Mouse (Mus musculus): ENCODE data around the gene 1810055G02Rik.

Gene 1810055G02Rik

DNA sequence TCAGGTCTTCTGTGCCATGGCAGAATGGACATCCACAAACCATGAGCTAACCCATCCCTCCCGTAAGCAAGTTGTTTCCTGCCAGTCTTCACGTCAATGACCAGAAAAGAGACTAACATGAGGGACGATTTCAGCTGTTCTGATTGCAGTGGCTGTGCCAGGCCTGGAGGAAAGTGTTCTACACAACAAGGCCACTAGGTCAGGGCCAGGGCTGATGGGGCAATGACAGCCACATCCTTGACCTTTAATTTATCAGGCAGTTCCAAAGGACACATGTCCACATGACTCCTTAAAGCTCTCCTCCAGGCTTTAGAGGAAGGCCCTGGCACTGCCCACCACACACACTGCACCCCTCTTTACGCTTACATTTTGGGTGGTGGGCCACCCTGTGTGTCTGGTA, 12.6 kb upstream of the 1810055G02Rik start:
- no peak for DNase-seq

DNA sequence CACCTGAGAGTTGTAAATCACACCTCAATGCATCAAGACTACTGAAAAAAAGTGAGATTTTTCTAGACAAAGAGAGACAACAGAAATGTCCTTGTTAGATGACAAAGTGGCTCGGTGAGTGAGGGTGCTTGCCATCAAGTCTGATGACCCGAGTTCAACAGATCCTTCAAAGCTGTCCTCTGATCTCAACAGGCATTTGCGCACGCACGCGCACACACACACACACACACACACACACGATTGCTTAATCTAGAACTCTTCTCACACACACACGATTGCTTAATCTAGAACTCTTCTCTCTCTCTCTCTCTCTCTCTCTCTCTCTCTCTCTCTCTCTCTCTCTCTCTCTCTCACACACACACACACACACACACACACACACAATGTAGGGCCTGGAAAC, 12.1 kb upstream of the 1810055G02Rik start:
- no peak for DNase-seq

DNA sequence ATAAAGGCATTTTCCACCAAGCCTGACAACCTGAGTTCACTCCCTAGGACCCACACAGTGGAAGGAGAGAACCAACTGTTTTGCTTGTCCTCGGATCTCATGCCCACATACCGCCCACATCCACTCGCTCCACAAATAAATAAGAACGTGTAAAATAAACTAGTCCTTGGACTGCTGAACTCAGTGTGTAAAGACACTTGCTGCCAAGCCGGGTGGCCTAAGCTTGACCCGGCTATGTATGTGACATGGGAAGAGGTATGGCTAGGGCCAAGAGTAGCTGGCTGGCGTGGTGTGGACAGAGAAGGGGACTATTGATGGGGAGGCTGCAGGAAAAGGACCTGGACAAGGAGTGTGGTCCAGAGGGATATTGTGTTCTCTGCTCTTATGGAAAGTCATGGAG, 10.1 kb upstream of the 1810055G02Rik start:
- no peak for DNase-seq

DNA sequence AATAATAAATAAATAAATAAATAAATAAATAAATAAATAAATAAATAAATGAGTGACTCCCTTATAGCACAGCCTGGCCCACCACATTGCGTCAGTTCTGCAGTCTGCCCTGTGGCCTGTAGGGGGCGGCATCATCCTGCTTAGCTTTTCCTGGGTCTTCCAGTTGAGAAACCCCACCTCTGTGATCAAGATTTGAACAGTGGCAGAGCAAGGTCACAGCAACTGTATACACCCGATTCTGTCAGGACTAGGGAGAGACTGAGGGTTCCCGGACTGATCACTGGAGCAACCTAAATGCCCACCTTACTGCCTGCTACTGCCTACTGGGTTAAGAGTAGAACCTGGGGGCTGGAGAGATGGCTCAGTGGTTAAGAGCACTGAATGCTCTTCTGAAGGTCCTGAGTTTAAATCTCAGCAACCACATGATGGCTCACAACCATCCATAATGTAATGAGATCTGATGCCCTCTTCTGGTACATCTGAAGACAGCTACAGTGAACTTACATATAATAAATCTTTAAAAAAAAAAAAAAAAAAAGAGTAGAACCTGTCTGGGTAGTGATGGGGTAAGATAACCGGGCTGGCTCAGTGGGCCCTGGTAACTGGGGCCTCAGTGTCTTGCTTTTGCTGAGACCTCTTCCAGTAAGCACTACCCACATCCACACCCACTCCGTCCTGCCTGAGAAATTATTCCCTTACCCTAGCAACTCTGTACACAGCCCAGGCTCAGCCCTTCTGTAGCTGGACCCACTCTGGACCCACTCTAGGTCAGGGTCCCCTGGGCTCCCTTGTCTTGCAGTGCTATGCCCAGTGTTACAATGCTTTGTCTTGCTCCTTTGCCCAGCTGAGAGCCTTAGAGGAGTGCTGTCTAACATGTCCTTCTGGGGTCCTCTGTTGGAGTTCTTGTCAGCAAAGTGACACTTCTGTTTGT, 8.3 kb upstream of the 1810055G02Rik start:
- DNase-seq = peak; percentile 90

DNA sequence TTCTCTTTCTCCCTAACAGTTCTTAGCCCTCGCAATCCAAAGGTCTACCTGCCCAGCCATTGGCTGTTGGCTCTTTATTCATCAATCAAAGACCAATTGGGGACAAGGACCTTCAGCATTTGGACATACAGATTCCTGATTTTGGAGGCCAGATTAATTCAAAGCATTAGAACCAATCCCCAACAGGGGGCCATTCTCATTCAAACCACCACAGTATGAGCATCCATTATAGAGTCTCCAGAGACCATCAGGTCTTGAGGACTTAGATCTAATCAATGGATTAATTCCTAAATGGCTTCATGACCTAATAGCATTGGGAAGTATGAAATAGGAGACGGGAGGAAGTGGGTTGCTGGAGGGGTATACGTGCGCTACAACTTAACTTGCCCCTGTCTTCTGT, 5.6 kb upstream of the 1810055G02Rik start:
- DNase-seq = no peak

DNA sequence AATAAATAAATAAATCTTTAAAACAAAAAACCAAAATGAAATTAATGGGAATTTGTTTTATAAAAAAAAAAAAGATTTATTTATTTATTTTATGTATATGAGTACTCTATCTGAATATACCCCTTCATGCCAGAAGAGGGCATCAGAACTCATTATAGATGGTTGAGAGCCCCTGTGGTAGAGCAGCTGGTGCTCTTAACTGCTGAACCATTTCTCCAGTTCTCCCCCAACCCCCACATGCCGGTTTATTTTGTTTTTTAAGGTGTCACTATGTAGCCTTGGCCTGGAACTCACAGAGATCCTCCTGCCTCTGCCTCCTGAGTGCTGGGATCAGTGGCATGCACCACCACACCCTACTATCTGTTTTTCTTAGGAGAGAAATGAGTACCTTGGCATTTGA, 1.8 kb upstream of the 1810055G02Rik start:
- no peak for DNase-seq

DNA sequence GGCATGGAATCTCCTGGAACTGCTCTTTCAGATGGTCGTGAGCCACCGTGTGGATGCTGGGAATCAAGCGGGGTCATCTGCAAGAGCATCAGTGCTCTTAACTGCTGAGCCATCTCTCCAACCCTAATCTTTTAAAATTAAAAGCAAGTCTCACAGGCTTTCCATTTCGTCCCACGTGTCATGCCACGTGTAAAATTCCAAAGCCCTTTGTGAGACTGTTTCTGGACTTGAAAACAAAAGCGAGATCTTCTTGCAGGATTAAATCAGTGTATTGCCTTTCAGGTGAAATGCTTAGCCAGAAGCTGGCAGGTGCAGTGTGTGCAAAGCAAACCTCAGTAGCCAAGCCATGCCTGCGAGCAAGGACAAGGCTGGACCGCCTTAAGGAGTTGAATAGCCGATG, 540 bp upstream of the 1810055G02Rik start:
- DNase-seq = no peak

DNA sequence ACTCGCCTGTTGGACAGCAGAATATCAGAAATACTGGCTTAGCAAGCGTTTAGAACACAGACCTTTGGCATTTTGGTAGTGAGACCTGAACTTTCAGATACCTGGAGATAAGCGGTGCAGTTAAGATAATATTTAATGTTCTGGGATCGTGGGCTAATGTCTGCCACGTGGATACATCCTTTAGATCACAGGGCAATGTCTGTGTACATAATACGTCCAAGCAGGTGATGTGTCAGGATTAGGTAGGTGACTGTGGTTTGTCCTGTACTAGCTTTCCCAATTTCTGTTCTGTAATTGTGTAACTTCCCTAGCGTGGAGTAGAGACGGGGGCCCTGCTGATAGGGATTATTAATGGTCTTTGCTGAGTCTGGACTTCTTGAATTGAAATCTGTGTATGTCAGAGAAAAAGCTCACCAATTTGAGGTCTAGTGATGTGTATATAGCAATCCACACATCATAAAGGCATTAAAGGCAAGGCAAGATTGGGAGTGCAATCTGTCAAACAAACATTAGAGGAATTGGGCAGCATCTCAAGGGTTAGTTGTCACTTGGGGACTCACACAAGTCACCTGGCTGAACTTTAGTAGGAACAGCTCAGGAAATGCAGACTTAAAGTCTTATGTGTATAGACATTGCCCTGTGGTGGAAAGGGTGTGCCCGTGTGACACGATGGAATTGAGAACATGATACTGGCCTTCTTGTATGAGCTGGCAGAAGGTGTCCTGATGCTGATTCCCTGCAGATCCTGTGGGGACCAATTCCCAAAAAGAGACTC, 1.1 kb downstream of the 1810055G02Rik start:
- DNase-seq = no peak

DNA sequence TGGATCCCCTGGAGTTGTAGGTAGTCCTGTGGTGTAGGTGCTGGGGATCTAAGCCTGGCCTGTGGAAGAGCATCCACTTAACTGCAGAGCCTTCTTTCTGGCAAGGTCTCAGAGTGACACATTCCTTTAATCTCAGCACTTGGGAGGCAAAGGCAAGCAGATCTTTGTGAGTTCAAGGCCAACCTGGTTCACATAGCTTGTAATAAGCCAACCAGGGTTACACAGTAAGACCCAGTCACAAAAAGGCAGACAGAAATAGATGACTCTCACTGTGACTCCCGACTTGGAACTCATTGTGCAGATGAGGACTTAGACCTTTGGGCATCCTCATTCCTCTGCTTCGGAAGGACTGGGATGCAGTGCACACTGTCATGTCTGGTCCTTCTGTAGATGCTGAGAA, 2.3 kb downstream of the 1810055G02Rik start:
- no peak for DNase-seq

DNA sequence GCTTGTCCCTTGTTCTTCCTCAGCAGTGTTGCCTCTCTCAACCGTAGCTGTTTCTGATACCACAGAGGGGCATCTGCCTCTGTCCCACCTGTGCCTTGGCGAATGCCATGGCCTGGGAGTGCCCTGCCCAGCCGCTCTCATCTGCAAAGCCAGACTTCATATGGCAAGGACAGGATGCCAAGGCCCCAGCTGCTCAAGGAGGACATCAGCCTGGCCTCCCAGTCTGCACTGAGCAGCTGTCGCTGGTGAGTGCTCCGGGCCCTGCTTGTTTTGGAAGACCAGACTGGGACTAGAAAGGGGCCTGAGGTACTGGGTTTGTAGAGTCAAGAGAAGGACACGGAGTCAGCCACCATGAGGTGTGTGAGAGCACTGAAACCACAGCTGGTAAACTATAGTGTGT, 6.3 kb downstream of the 1810055G02Rik start:
- DNase-seq = no peak

DNA sequence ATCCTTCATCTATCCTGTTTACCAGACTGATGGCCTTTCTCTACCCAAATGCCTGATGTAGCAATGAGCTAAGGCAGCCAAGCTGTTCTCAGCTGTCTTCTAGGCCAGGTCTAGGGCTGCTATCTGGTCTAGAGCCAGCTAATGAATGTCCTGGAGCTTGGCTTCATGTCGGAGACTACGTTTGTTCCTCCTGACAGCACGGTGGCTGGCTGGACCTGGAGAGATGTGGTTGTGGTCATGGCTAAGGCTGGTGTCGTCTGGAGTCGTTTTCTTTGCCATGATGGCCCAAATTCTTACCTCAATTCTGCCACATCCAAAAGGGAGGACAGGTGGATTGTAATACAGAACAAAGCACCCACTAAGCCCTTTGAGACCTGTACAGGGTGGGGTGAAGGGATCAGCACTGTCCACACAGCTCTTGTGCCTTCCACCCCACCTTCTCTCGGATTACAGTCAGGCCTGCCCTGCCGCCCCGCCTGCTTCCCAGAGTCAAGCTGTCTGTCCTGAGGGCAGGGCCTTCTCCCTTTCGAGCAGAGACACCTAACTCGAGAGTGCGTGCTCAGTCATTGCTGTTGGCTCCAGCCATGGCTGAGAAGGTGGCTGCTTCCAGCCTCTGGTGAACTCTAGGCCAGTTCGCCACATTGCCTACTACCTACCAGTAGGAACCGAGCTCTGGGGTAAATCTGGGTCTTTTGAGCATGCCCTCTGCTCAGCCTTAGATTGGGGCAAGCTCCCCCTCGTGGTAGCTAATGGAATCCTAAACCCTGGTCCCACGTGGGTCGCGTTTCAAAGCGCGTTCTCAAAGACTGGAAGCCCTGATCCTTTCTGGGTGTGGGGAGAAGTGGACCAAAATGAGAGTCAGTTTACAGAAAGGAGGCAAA, 10.6 kb downstream of the 1810055G02Rik start:
- peak; percentile 83 for DNase-seq

DNA sequence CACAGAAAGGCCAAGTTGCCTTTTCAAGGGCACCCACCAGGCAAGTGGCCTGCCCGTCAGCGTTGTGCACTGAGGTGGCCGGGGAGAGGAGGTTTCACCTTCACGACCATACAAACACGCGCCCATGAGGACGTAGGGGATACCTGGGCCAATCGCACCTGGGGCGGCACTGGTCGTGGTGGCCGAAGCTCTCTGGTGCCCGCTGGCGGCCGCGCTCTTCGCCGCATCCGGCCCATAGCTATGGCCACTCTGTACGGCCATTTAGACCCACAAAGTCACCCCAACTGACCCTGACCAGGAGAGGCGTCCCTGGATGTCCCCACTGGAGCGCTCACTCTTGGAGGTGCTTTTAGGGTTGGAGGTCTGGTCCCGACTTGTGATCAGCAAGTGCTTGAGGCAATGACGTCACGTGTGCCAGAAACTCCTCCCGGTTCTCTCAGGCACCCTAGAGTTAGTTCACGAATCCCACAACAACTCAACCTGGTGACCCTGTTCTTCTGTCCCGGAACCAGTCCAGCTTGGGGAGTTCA, 11.3 kb downstream of the 1810055G02Rik start:
- peak; percentile 58 for DNase-seq

DNA sequence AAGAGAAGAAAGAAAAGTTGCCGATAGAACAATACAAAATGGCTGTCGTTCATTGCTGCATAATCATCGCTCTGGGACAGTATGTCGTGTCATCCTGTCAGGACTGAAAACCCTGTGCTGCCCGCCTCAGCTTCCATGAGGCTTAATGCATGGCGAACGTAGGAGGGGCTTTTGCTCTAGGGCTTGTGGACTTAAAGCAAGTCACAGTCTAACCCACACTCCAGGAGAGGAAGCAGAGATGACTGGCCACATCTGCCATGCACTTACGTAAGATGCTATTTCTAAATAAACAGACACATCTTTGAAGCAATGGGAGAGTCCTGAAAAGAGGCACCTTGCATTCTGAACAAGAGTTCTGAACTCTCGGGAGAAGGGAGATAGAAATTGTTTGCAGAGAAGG, 15.1 kb downstream of the 1810055G02Rik start:
- no peak for DNase-seq

DNA sequence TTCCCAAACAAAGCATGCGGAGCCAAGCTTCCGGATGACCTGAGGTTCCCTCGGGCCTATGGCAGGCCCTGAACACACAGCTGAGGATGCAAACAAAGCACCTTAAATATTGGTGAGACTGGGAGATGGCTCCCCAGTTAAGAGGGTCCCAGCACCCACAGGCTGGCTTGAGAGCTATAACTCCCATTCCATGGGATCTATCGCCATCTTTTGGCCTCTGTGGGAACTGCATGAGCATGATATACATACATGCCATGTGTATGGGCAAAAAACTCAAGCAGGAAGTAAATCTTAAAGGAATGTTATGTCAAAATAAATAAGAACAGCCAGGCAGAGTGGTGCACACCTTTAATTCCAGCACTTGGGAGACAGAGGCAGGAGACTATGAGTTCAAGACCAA, 15.8 kb downstream of the 1810055G02Rik start:
- peak; percentile 80 for DNase-seq

DNA sequence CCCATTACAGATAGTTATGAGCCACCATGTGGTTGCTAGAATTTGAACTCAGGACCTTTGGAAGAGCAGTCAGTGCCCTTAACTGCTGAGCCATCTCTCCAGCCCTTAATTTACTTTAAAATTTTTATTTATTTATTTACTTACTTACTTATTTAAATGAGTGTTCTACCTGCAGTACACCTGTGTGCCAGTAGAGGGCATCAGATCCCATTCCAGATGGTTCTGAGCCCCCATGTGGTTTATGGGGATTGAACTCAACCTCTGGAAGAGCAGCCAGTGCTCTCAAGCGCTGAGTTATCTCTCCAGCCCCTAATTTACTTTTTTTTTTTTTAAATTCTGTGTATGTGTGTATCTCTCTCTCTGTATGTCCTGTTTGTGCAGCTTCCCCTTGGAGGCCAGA, 16.7 kb downstream of the 1810055G02Rik start:
- peak; percentile 85 for DNase-seq

DNA sequence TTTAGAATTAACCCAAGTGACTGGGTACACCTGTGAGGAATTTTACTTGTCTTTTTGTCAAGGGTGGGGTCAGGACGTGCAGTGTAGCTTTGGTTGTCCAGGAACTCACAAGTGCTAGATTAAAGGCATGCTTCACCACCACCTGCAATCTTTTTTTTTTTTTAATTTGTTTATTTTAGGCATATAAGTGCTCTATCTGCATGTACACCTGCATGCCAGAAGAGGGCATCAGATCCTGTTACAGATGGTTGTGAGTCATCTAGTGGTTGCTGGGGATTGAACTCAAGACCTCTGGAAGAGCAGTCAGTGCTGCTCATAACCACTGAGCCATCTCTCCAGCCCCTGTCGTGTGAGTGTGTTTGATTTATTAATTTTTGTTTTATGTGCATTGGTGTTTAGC, 20.8 kb downstream of the 1810055G02Rik start:
- DNase-seq = no peak

DNA sequence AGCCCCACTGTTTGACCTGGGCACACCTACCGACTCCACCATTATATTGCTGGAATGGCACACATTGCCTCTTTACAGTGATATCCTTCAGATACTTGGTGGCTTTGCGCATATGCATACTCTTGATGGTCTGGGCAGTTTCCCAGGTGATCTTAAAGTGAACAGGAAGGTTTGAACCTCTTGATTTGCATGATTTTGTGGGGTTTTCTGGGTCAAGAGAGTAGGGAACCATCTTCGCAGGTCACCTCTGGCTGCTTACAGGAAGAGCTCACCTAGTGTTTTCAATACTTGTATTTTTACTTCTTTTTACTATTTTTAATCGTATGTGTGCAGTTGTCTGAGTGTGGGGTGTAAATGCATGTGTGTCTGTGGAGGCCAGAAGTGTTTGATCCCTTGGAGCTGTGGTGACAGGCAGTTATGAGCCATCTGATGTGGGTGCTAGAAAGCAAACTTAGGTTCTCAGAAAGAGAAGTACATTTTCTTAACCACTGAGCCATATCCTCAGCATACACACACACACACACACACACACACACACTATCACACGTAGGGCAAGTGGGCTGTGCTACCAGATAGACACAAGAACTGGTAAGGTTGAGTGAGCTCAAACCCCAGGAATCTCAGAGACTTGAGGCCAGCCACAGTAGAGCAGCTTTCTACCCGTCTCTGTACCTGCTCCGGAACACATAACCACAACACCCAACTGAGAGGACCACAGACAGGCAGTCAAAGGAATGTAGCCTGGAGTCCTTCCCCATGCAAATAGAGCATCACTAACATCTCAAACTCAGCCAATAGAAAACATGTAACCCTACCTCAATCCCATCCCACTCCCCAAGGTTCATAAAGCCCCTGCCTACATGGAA, 22.9 kb downstream of the 1810055G02Rik start:
- DNase-seq = peak; percentile 46

DNA sequence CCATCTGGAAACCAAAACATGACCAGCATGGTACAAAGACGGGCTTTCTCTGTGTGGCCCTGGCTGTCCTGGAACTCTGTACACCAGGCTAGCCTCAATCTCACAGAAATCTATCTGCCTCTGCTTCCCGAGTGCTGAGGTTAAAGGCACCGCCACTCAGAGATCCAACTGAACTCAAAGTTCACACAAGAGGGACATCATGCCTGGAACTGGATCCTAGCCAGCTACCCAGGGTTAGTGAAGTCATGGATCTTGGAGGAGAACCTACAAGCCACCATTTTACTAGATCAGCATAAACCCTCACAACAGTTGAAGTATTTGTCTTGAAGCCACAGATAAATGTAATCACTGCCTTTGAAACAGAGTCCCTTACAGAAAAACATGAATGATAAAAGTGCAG, 27.9 kb downstream of the 1810055G02Rik start:
- no peak for DNase-seq

DNA sequence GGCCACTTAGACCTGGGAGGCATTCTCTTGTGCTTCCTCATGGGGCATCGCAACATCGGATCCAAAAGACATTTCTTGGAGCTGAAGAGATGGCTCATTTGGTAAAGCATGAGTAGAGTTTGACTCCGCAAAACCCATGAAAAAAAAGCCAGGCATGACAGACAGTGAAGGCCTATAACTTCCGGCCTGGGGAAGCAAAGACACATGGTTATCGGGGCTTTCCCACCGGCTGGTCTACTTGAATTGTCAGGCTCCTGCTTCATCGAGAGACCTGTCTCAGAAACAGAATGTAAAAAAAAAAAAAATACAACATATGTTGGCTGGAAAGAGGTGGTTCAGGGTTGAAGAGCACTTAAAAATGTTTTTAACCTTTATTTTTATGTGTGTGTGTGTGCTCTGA, 31.6 kb downstream of the 1810055G02Rik start:
- no peak for DNase-seq

DNA sequence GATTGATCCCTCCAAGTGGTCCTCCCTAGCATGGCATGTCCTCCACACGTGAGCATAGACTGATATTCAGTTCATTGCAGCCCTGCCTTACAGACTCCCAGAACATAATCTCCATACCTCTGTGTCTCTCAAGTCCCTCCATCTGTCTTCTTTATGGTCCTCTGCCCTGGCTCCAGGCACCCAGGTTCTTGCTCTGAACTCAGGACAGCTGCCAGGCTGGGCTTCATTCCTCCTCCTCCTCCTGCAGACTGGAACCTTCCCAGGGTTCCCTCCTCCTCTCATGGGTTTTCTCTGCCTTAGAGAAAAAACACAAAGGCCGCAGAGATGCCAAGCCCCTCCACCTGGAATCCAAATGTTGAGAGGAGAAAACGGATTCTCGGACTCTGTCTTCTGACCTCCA, 34.6 kb downstream of the 1810055G02Rik start:
- DNase-seq = no peak

DNA sequence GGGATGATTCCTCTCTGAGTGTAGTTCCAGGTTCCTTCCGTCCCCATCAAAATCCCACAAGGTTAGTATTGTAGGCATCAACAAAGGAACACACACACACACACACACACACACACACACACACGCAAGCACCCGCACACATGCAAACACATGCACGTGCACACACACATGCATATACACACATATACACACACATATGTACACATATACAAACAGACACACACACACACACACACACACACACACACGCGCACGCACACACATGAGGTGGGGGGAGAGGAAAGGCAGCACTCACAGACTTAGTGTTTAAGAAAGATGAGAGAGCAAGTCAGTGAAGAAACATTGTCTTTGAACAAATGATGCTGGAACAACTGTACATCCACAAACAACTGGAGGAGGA, 35.3 kb downstream of the 1810055G02Rik start:
- peak; percentile 32 for DNase-seq

Measured in thymus, postnatal 4 days (tissue).